Mouse (Mus musculus): ENCODE results near the gene Pigc. TPM values are rescaled to one million over a fixed set of nuclear protein-coding genes. Genes with fewer than 3 reads are reported as not detected.

Gene Pigc
- polyA plus RNA-seq, 1 experiment from 2014 or later, result 48.2 TPM

DNA sequence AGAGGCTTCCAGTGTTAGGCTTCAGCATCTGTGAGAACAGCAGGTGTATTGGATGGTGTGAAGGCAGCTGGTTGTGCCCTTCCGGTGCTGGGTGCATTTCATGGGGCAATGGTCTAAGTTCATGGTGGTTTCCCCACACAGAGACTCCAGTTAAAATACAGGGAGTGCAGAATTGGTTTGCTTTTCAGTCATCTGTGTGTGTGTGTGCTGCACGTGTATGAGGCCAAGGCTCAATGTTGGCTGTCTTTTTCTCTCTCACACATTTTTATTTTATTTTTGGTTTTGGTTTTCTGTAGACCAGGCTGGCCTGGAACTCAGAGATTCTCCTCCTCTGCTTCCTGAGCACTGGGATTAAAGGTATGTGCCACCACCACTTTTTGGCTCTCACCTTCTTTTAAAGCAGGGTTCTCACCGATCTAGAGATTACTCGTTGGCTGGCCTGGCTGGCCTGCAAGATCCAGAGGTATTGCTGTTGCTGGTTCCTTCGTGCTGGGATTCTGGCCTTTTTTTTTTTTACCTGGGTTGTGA, 9.3 kb downstream of the Pigc start:
- WGBS, result 65% methylated on average over 5 of the region's 5 CpGs
- no peak for ATAC-seq (ENCODE audit: insufficient number of reproducible peaks, low FRiP score, low TSS enrichment, low read depth)
- H3K9ac ChIP-seq, result no peak overlapping the region
- peaks cover 50% of the 10 kb centered on the region for H3K4me1 ChIP-seq
- H3K4me3 ChIP-seq, result no peak overlapping the region
- H3K27ac ChIP-seq, result peak overlapping the region; percentile 73
- no peaks in the 10 kb centered on the region for H3K36me3 ChIP-seq
- H3K27me3 ChIP-seq, result no peaks in the 10 kb centered on the region
- no peaks in the 10 kb centered on the region for H3K9me3 ChIP-seq
- H3K4me2 ChIP-seq, result no peak overlapping the region

DNA sequence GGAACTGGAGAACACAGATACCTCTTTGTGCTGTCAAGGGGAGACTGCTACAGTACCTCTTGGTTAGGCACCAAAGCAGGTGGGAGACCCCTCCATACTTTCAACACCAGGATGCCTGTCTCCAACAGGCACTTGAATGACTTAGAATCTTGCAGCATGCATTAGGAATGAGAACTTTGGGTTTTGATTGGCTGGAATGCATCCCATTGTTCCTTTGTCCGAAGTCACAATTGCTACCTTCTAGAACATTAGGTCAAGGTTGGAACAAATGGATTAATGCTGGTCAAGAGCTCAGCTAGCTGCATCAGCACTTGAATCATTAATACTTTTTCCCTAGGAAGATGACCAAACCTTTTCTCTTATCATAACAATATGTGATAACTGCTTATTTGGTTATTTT, 10.6 kb downstream of the Pigc start, which contains the start of gene 4930558K02Rik:
4930558K02Rik (minus strand) TSS at position 101 of the 400 bp plus-strand sequence.
- H3K9ac ChIP-seq, result no peak within 1 kb of the TSS
- no peaks in the 10 kb centered on the region for H3K27me3 ChIP-seq
- H3K9me3 ChIP-seq, result no peaks in the 10 kb centered on the region
- no peaks in the 10 kb centered on the region for H3K36me3 ChIP-seq
- peak within 1 kb of the TSS; percentile 78 for H3K27ac ChIP-seq
- WGBS, result 82% methylated on average over 1 of the region's 1 CpGs
- no peak within 1 kb of the TSS for H3K4me3 ChIP-seq
- ATAC-seq (ENCODE audit: insufficient number of reproducible peaks, low FRiP score, low TSS enrichment, low read depth), result no peak
- H3K4me1 ChIP-seq, result peaks cover 57% of the 10 kb centered on the region
- no peak within 1 kb of the TSS for H3K4me2 ChIP-seq

DNA sequence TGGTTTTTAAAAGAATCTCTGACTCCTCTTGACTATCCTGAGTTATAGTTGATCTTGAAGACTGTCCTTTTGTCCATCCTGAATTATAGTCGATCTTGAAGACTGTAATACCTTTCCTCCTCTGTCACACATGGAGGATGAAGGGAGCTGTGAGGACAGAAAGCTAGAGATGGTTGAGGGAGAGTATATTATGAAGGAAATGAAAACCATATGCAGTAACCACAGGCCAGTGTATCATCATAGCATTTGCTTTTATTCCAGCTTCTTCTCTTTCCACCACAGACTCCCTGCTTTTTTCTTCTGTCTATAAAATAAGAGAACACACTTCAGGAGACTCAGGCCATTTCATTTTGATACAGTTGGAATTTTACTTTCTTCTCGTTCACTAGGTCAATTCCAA, 11.1 kb downstream of the Pigc start:
- H3K9me3 ChIP-seq, result no peaks in the 10 kb centered on the region
- peaks cover 60% of the 10 kb centered on the region for H3K4me1 ChIP-seq
- H3K4me3 ChIP-seq, result no peak overlapping the region
- H3K27ac ChIP-seq, result peak overlapping the region; percentile 78
- H3K27me3 ChIP-seq, result no peaks in the 10 kb centered on the region
- no peak overlapping the region for H3K9ac ChIP-seq
- H3K36me3 ChIP-seq, result no peaks in the 10 kb centered on the region
- WGBS, result 63% methylated on average over 2 of the region's 2 CpGs
- ATAC-seq (ENCODE audit: insufficient number of reproducible peaks, low FRiP score, low TSS enrichment, low read depth), result no peak
- H3K4me2 ChIP-seq, result no peak overlapping the region

DNA sequence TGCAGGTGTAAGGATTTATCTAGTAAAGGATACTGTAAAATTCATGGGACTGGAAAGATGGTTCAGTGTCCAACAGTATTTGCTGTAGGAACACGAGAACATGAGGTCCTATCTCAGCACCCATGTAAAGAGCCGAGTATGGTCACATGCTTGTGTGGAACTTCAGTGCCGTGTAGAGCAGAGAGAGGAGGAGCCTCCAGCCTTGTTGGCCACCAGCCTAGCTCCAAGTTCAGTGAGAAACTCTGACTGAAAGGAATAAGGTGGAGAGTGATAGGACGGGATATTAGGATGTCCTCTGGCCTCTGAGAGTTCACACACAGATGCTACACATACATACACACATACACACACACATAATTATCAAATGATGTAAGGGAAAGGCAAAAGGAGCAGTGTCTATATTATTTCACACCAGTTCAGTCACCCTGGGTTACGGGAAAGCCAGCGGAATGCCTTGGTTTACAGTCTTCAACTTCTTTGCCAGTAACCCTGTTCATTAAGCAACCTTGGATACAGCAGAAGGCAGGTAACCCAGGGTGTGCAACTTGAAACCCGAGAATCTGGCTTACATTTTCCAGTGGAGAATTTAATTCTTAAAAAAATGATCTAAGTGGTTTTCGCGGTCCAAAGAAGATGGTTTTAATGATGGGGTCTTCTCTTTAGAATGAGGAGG, 11.8 kb downstream of the Pigc start:
- Histone ChIP-seq H3K36me3 (no peaks in the 10 kb centered on the region), H3K27me3 (no peaks in the 10 kb centered on the region), H3K4me1 (peaks cover 60% of the 10 kb centered on the region), H3K9ac (no peak overlapping the region), H3K4me3 (no peak overlapping the region), H3K4me2 (no peak overlapping the region), H3K9me3 (no peaks in the 10 kb centered on the region), H3K27ac (peak overlapping the region; percentile 78)
- 0 out of 2 replicates have a peak, but pooled peaks have one; percentile 41 for ATAC-seq (ENCODE audit: insufficient number of reproducible peaks, low FRiP score, low TSS enrichment, low read depth)
- 36% methylated on average over 9 of the region's 9 CpGs for WGBS

DNA sequence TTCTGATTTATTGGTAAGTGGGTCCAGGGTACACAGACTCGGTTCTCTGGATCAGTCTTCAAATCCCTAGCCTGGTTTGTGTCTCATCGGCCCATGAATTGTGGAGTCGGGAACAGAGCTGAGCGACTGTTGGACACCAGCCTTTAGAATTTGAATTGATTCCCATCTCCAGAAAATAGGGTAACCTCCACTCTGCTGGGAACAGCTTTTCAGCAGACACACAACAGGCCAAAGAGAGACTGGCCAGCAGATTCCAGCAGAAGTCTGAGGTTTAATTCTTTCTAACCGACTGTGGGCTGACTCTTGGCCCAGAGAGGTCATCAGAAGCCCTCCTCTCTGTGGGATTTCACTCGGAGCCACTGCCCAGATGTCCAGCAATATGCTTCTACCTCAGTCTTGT, 14.5 kb downstream of the Pigc start:
- Histone ChIP-seq H3K4me2 (no peak overlapping the region), H3K27me3 (no peaks in the 10 kb centered on the region), H3K4me3 (no peak overlapping the region), H3K9me3 (no peaks in the 10 kb centered on the region), H3K9ac (no peak overlapping the region), H3K4me1 (peaks cover 34% of the 10 kb centered on the region), H3K27ac (peak overlapping the region; percentile 78), H3K36me3 (no peaks in the 10 kb centered on the region)
- no peak for ATAC-seq (ENCODE audit: insufficient number of reproducible peaks, low FRiP score, low TSS enrichment, low read depth)
- WGBS, result 36% methylated on average over 6 of the region's 6 CpGs

DNA sequence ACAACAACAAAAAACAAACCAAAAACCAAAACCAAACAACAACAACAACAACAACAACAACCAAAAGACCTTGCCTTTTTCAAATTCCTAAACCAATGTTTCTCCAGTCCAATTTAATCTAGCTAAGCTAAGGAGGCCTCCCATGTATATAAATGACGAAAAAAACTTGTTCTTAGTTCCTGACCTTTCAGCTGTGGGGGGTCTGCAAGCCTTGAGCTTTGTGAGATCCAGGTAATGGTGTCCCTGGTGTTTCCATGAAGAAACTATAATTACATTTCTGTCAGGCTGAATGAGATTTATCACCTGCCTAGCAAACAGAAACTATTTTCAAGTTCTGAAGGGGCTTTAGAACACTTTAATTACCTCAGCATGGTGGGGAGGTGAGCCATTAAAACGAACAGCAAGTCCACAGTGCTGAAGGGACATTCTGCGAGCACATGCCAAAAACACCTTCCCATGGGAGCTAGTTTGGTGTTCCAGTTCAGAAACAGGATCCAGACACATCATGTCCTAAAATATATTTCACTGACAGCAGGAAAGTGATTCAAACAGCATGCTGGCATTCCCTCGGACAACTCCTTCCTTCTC, 15.1 kb downstream of the Pigc start:
- Histone ChIP-seq H3K27me3 (no peaks in the 10 kb centered on the region), H3K27ac (peak overlapping the region; percentile 78), H3K4me3 (no peak overlapping the region), H3K9me3 (no peaks in the 10 kb centered on the region), H3K4me2 (no peak overlapping the region), H3K36me3 (no peaks in the 10 kb centered on the region), H3K9ac (no peak overlapping the region), H3K4me1 (peaks cover 33% of the 10 kb centered on the region)
- ATAC-seq (ENCODE audit: insufficient number of reproducible peaks, low FRiP score, low TSS enrichment, low read depth), result no peak
- 8% methylated on average over 4 of the region's 4 CpGs for WGBS

DNA sequence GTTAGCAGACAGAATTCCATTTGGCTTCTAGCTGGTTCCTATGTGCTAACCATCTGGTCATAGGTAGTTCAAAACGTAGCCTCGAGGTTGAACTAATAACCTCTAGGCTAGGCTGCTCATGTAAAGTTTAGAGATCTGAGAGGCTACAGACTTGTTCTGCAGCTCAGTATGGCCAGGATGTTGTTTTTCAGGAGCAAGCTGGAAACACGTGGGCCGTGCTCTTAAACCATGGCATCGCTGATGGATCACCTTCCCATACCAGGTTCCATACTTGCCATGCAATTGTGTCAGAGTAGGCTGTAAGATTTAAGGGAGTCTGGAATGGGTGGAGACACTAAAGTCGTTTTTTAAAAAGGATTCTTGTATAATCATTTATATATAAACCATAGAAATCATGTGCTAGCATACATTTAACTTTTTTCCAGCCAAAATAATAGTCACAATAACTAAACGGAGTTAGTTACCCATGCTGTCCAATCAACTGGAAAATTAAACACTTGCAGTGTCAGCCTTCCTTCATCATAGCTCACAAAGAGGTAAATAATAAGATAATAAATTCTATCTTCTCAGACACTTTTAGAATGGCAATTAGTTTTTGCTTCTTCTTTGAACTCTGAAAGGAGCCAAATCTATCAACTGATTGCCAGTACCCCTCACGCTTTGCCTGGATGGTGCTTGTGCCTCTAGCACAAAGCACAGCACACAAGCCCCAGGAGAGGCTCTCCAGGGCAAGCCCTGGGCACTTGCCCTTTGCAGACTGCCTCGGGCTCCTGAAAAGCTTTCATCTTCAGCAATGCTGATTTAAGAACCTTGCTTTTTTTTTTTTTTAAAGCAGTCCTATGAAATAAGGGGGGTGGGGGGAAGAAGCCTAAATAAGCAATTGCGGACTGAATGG, 21.9 kb downstream of the Pigc start:
- no peaks in the 10 kb centered on the region for H3K9me3 ChIP-seq
- WGBS, result 26% methylated on average over 10 of the region's 10 CpGs
- H3K27me3 ChIP-seq, result no peaks in the 10 kb centered on the region
- no peak for ATAC-seq (ENCODE audit: insufficient number of reproducible peaks, low FRiP score, low TSS enrichment, low read depth)
- no peak overlapping the region; the same call in 1 of the 2 replicates for H3K27ac ChIP-seq
- no peak overlapping the region for H3K4me2 ChIP-seq
- peaks cover 8% of the 10 kb centered on the region; the same call in 1 of the 2 replicates for H3K4me1 ChIP-seq
- H3K36me3 ChIP-seq, result no peaks in the 10 kb centered on the region
- no peak overlapping the region for H3K9ac ChIP-seq
- H3K4me3 ChIP-seq, result no peak overlapping the region

DNA sequence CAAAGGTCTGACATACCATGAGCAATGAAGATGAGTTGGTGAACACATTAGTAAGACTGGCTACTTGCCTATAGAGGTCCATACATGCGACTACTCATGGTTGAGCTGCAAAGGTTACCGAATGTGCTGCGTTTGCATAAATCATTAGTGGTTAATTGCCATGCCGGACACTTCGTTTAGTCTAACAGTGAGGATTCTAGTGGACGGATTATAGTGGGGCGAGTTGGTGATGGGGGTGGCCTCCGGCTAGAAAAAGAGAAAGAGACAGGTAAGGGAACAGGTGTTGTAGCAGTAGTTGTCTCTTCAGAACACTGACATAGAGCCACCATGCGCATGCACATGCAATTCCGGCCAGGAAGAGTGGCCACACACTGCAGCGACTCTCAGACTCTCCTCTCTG, 22.9 kb downstream of the Pigc start:
- H3K9ac ChIP-seq, result no peak overlapping the region
- H3K4me3 ChIP-seq, result no peak overlapping the region
- ATAC-seq (ENCODE audit: insufficient number of reproducible peaks, low FRiP score, low TSS enrichment, low read depth), result no peak
- H3K36me3 ChIP-seq, result no peaks in the 10 kb centered on the region
- WGBS, result 92% methylated on average over 11 of the region's 11 CpGs
- no peak overlapping the region for H3K4me2 ChIP-seq
- H3K27me3 ChIP-seq, result no peaks in the 10 kb centered on the region
- no peaks in the 10 kb centered on the region for H3K9me3 ChIP-seq
- H3K27ac ChIP-seq, result no peak overlapping the region
- H3K4me1 ChIP-seq, result peaks cover 8% of the 10 kb centered on the region; the same call in 1 of the 2 replicates

DNA sequence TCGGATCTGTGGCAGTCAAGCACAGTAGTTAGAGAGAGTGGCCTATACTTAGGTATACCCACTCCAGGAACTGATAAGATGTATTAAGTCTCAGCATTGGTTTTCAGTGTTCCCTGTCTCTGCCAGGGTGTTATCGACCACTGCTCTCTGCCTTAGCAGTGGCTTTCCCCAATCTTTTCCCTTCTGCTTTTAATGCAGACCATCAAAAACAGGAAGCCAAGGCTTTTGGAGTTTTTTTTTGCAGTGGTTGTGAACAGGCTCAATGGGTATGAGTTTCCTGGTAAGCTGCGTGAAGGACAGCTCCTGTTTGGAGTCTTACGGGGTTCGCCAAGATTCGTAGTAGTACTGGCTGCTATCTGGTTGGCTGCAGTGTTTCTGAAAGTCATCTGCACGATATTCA, 23.4 kb downstream of the Pigc start:
- H3K27me3 ChIP-seq, result no peaks in the 10 kb centered on the region
- no peak overlapping the region for H3K27ac ChIP-seq
- no peak overlapping the region for H3K4me3 ChIP-seq
- no peak for ATAC-seq (ENCODE audit: insufficient number of reproducible peaks, low FRiP score, low TSS enrichment, low read depth)
- H3K9me3 ChIP-seq, result no peaks in the 10 kb centered on the region
- 85% methylated on average over 7 of the region's 7 CpGs for WGBS
- peaks cover 8% of the 10 kb centered on the region; the same call in 1 of the 2 replicates for H3K4me1 ChIP-seq
- H3K36me3 ChIP-seq, result no peaks in the 10 kb centered on the region
- no peak overlapping the region for H3K9ac ChIP-seq
- H3K4me2 ChIP-seq, result no peak overlapping the region

DNA sequence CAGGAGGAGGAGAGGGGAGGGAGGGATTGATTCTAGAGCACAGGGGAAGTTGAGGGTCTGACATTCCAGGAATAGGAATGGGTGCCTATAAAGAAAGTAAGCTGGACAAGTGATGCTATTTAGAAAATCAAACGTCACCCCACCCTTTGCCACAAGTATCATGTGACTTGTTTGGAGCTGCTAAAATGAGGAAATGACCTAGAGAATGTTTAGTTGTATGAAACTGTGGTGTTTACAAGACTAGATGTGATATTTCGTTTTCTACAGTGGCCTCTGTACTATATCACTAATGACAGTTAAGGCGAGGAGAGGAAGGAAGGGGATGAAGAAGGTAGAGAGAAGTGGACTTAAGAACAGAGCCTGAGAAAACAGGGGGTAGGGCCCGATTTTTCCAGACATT, 29.8 kb downstream of the Pigc start:
- Histone ChIP-seq H3K27ac (peak overlapping the region; percentile 96), H3K4me1 (peaks cover 40% of the 10 kb centered on the region), H3K9me3 (no peaks in the 10 kb centered on the region), H3K4me2 (no peak overlapping the region), H3K36me3 (no peaks in the 10 kb centered on the region), H3K27me3 (no peaks in the 10 kb centered on the region), H3K9ac (no peak overlapping the region), H3K4me3 (no peak overlapping the region)
- ATAC-seq (ENCODE audit: insufficient number of reproducible peaks, low FRiP score, low TSS enrichment, low read depth), result no peak
- 55% methylated on average over 4 of the region's 4 CpGs for WGBS

DNA sequence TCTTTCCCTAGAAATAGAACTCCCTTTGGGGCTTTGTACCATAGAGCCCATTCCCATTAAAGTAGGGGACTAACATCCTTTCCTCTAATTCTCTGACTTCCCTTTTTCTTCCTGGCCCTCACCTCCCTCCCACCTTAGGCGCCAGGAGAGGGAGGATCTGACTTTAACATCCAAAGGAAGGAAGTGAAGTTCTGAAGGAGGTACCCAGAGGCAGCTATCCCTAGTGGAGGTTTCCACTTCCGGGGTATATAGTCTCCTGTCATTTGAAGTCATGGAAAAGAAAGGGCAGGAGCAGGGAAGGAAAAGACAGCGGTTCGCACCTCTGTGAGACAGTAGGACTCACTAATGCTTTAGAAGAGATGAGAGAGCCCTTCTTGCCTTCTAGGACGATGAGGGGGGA, 30.4 kb downstream of the Pigc start:
- no peak for ATAC-seq (ENCODE audit: insufficient number of reproducible peaks, low FRiP score, low TSS enrichment, low read depth)

More for the DNA sequence above, 30.4 kb downstream of the Pigc start:
- WGBS, result 33% methylated on average over 5 of the region's 5 CpGs
- Histone ChIP-seq H3K27ac (peak overlapping the region; percentile 96), H3K4me3 (no peak overlapping the region), H3K4me1 (peaks cover 45% of the 10 kb centered on the region), H3K9ac (no peak overlapping the region), H3K4me2 (no peak overlapping the region), H3K27me3 (no peaks in the 10 kb centered on the region), H3K36me3 (no peaks in the 10 kb centered on the region), H3K9me3 (no peaks in the 10 kb centered on the region)
